Mouse (Mus musculus) kidney, adult 2 months (tissue): ENCODE data around the gene Dusp8.

Experiments used
- CTCF ChIP-seq: fragments of 200-500 bp; conservative IDR thresholded peaks from 2 replicates; pipeline ENCODE4 v1.5.1; 2011; ENCODE audit warnings: low read depth, mild to moderate bottlenecking, control low read depth, low read length, moderate library complexity, mixed read lengths; ENCODE audit not compliant: insufficient read depth, insufficient read length
- POLR2A ChIP-seq: fragments of 200-500 bp; IDR thresholded peaks from one replicate; pipeline ENCODE4 v1.6.1; 2011; ENCODE audit warnings: low read depth, low read length, control low read depth

DNA sequence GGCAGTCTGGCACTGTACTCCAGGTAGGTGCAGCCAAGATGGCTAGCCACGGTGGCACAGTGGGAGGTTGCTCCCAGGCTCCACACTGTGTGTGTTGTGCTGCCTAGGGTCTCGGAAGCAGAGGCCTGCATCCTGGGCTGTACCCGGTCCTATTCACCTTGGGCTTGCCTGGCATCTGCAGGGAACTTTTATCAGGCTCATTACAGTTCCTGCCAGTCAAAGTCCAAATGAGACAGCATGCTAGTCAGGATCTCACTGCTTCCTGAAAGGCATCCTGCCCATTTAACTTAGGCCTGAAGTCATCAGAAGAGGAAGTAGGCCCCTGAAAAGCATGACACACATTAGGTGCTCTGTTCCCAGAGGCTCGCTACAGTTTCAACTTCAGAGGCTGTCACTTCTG, 27.2 kb downstream of the Dusp8 start:
- no peak for TF ChIP-seq POLR2A
- TF ChIP-seq CTCF = no peak
